Mouse (Mus musculus) C2C12 (cell line): ENCODE data around the gene Tekt1.

ENCODE experiments used
- CTCF ChIP-seq: IDR thresholded peaks from one replicate; pipeline ENCODE4 v1.5.1; 2011; ENCODE audit not compliant: control insufficient read depth, insufficient read depth, insufficient read length
- FOSL1 ChIP-seq: IDR thresholded peaks from one replicate; pipeline ENCODE4 v1.8.0; 2011; ENCODE audit warnings: mild to moderate bottlenecking, low read length; ENCODE audit not compliant: poor library complexity, insufficient read depth, severe bottlenecking
- MYOG ChIP-seq: IDR thresholded peaks from one replicate; pipeline ENCODE4 v1.6.1; 2011; ENCODE audit not compliant: control insufficient read depth, insufficient read length; ENCODE audit errors: extremely low read depth
- USF1 ChIP-seq: IDR thresholded peaks from one replicate; pipeline ENCODE4 v1.6.1; 2011; ENCODE audit warnings: low read depth, mild to moderate bottlenecking, control low read depth, moderate library complexity

DNA sequence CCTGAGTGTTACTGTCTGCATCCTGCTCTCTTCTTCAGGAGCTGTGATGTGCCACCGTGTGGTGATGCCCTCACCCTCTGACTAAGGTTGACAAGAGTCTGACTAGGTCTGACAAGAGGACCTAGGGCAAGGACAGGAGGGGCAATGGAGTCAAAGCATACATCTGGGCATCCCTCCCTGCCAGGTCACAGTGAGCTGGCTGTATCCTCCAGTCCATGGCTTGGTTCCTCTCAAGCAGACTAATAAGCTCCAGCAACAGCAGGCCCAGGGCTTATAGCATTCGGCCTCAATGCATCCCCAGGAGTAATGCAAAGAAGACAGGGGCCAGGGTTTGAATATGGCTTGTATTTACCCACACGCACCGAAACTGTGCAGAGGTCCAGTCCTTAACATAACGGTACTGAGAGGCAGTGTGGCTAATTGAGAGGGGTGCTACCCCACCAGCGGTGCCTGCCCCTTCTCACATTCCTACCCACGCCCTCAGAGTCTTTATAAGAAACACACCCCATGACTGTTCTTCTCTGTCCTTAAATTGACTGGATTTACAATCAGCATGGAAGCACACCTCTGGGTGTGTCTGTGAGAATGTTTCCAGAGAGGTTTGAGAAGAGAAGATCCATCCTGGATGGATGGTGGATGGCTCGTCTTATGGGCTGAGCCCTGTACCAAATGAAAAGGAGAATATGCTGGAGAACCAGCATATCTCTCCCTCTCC is 35.7 kb upstream of the Tekt1 start:
- no peak for TF ChIP-seq CTCF
- TF ChIP-seq USF1: no peak
- no peak for TF ChIP-seq MYOG
- TF ChIP-seq FOSL1: no peak
